18 mouse cellular contexts compared by ENCODE assay signal in the genomic region with DNA sequence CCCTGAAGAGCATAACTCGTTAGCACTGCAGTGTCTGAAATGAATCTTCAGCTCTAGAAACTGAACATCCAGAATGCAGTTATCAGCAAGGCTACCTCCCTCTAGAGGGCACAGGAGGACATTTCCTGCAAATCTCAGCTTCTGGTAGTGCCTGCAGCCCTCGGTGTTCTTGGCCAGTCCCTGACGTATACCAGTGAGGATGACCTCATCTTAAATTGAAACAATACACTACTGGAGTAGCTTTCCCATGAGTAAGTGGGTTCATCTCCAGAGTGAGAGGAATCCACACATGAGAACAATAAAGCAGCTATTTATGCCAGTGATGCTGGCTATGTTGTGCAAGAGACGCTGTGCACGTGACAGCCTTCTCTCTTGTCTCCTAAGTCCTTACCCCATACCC. TPM values are rescaled to one million over a fixed set of nuclear protein-coding genes. Genes with fewer than 3 reads are reported as not detected.
DNase-seq lines count a peak whose midpoint lies in the region; ATAC-seq and TF ChIP-seq lines count a peak whose summit lies in the region.
"Had no signal": no experiment of that assay in that cellular context is flagged by ENCODE, and none has a peak within 500 bp of the region (broad histone marks: within the 10 kb centered on the region; RNA-seq: fewer than 3 reads in every experiment).

No protein-coding gene starts in this region.

- H3K4me3 ChIP-seq in embryonic facial prominence, embryonic 14.5 days (ENCODE audit: low read depth, low read length) = no peak overlapping the region
- H3K4me3 ChIP-seq in embryonic facial prominence, embryonic 10.5 days = no peak overlapping the region
- H3K4me3 ChIP-seq in layer of hippocampus, adult 2 months = no peak overlapping the region
- no peak overlapping the region for H3K4me3 ChIP-seq in hindbrain, embryonic 14.5 days (replicated peaks; ENCODE audit: low read length)
- H3K4me3 ChIP-seq: embryonic facial prominence, embryonic 12.5 days; forebrain, embryonic 13.5 days; heart, embryonic 12.5 days; hindbrain, embryonic 10.5 days; limb, embryonic 13.5 days; midbrain, embryonic 12.5 days had no signal

- H3K4me2 ChIP-seq in embryonic facial prominence, embryonic 14.5 days (ENCODE audit: low read depth, low read length) = no peak overlapping the region
- no peak overlapping the region for H3K4me2 ChIP-seq in hindbrain, embryonic 14.5 days (replicated peaks)
- H3K4me2 ChIP-seq: embryonic facial prominence, embryonic 12.5 days; forebrain, embryonic 13.5 days; heart, embryonic 12.5 days; limb, embryonic 13.5 days; midbrain, embryonic 12.5 days had no signal

- 74% methylated on average over 5 of the region's 5 CpGs for WGBS in embryonic facial prominence, embryonic 14.5 days
- WGBS in embryonic facial prominence, embryonic 10.5 days = 84% methylated on average over 5 of the region's 5 CpGs
- 86% methylated on average over 5 of the region's 5 CpGs for WGBS in hindbrain, embryonic 14.5 days

- DNase-seq in embryonic facial prominence, embryonic 14.5 days (ENCODE audit: low spot score) = no peak
- DNase-seq in embryonic facial prominence, embryonic 10.5 days (ENCODE audit: low spot score) = no peak
- DNase-seq in layer of hippocampus, adult 2 months (ENCODE audit: low spot score in 2 of 2) = no peak
- DNase-seq in layer of hippocampus, adult 9-11 months = no peak
- peak; percentile 83 for DNase-seq in 3T3-L1 (ENCODE audit: low read depth, low spot score)
- DNase-seq in brain, embryonic 14.5 days (ENCODE audit: low read depth) = no peak
- DNase-seq in hindbrain, embryonic 14.5 days (ENCODE audit: low spot score) = no peak
- DNase-seq: cerebellum, postnatal 10 days; gastrocnemius, postnatal 10 days; kidney, adult 11 months had no signal

- TF ChIP-seq CTCF in layer of hippocampus, adult 2 months (conservative IDR thresholded peaks at IDR 0.05) = peak; percentile 68
- peak; percentile 9; the same call in 1 of the 2 replicates for TF ChIP-seq CTCF in brain, embryonic 14.5 days (IDR thresholded peaks at IDR 0.05; ENCODE audit: borderline replicate concordance, extremely low read depth, insufficient read depth, insufficient read length)

- no peak overlapping the region for H3K9ac ChIP-seq in embryonic facial prominence, embryonic 14.5 days (ENCODE audit: low read depth, low read length)
- no peak overlapping the region for H3K9ac ChIP-seq in hindbrain, embryonic 14.5 days
- H3K9ac ChIP-seq: embryonic facial prominence, embryonic 12.5 days; forebrain, embryonic 13.5 days; heart, embryonic 12.5 days; limb, embryonic 13.5 days; midbrain, embryonic 12.5 days had no signal

- TF ChIP-seq POLR2A in brain, embryonic 14.5 days (IDR thresholded peaks at IDR 0.05; ENCODE audit: borderline replicate concordance, extremely low read depth, insufficient read depth, insufficient read length, poor library complexity, severe bottlenecking) = no peak

- H3K27me3 ChIP-seq in embryonic facial prominence, embryonic 14.5 days (replicated peaks; ENCODE audit: control insufficient read depth, insufficient read depth, low read length) = no peaks in the 10 kb centered on the region
- no peaks in the 10 kb centered on the region for H3K27me3 ChIP-seq in embryonic facial prominence, embryonic 10.5 days (replicated peaks; ENCODE audit: low read depth, poor library complexity, severe bottlenecking)
- H3K27me3 ChIP-seq in hindbrain, embryonic 14.5 days (ENCODE audit: control insufficient read depth, insufficient read depth, low read length) = no peaks in the 10 kb centered on the region
- H3K27me3 ChIP-seq: embryonic facial prominence, embryonic 12.5 days; forebrain, embryonic 13.5 days; heart, embryonic 12.5 days; limb, embryonic 13.5 days; midbrain, embryonic 12.5 days had no signal

- no peaks in the 10 kb centered on the region for H3K4me1 ChIP-seq in embryonic facial prominence, embryonic 14.5 days (ENCODE audit: control insufficient read depth, insufficient read depth, low read length)
- H3K4me1 ChIP-seq in embryonic facial prominence, embryonic 10.5 days = no peaks in the 10 kb centered on the region
- no peaks in the 10 kb centered on the region for H3K4me1 ChIP-seq in hindbrain, embryonic 14.5 days (replicated peaks; ENCODE audit: control insufficient read depth, insufficient read depth, low read length)
- H3K4me1 ChIP-seq: embryonic facial prominence, embryonic 12.5 days; forebrain, embryonic 13.5 days; hindbrain, embryonic 10.5 days; limb, embryonic 13.5 days; midbrain, embryonic 12.5 days had no signal

- H3K27ac ChIP-seq in embryonic facial prominence, embryonic 14.5 days (replicated peaks; ENCODE audit: low read depth, low read length) = no peak overlapping the region
- no peak overlapping the region for H3K27ac ChIP-seq in embryonic facial prominence, embryonic 10.5 days (replicated peaks)
- no peak overlapping the region for H3K27ac ChIP-seq in layer of hippocampus, adult 2 months
- H3K27ac ChIP-seq in hindbrain, embryonic 14.5 days = no peak overlapping the region
- H3K27ac ChIP-seq: embryonic facial prominence, embryonic 12.5 days; forebrain, embryonic 13.5 days; hindbrain, embryonic 10.5 days; limb, embryonic 13.5 days; midbrain, embryonic 12.5 days had no signal

- no peaks in the 10 kb centered on the region for H3K9me3 ChIP-seq in embryonic facial prominence, embryonic 14.5 days (ENCODE audit: control insufficient read depth, low read length)
- 0 out of 2 replicates have a peak, but pooled peaks cover 3% of the 10 kb centered on the region for H3K9me3 ChIP-seq in embryonic facial prominence, embryonic 10.5 days
- H3K9me3 ChIP-seq in hindbrain, embryonic 14.5 days (ENCODE audit: control insufficient read depth, low read length) = no peaks in the 10 kb centered on the region
- H3K9me3 ChIP-seq: embryonic facial prominence, embryonic 12.5 days; forebrain, embryonic 13.5 days; heart, embryonic 12.5 days; limb, embryonic 13.5 days; midbrain, embryonic 12.5 days had no signal

- peaks cover 75% of the 10 kb centered on the region for H3K36me3 ChIP-seq in embryonic facial prominence, embryonic 14.5 days (ENCODE audit: control insufficient read depth, insufficient read depth, low read length)
- peaks cover 89% of the 10 kb centered on the region for H3K36me3 ChIP-seq in embryonic facial prominence, embryonic 10.5 days (replicated peaks)
- peaks cover 75% of the 10 kb centered on the region for H3K36me3 ChIP-seq in hindbrain, embryonic 14.5 days (replicated peaks; ENCODE audit: control insufficient read depth, insufficient read depth)

- ATAC-seq in embryonic facial prominence, embryonic 14.5 days (ENCODE audit: low read depth) = 0 out of 2 replicates have a peak, but pooled peaks have one; percentile 12
- ATAC-seq in hindbrain, embryonic 14.5 days (ENCODE audit: low FRiP score) = no peak
- no peak for ATAC-seq in CD4-positive, CD25-positive, alpha-beta regulatory T cell, adult 4 months
- ATAC-seq: forebrain, embryonic 13.5 days had no signal

RNA-seq across cellular contexts. Expression of gene Tsen2, which starts 11.0 kb away (rescaled TPM):
- polyA plus RNA-seq in embryonic facial prominence, embryonic 14.5 days (2014; fragmentation: Nextera tagmentation; extraction: Ambion mirVana) = 24.4 and 31.4 TPM in 2 replicates
- 32.1 and 33.0 TPM in 2 replicates for polyA plus RNA-seq in embryonic facial prominence, embryonic 10.5 days (2016; fragmentation: Nextera tagmentation; extraction: Ambion mirVana)
- 10 to 100 TPM; 26.2 to 27.1 TPM for total RNA-seq in layer of hippocampus, adult 2 months (2021)
- 18.6 and 19.8 TPM in 2 replicates for polyA plus RNA-seq in brain, embryonic 14.5 days (2012; rRNA removed)
- polyA plus RNA-seq in hindbrain, embryonic 14.5 days (2014; fragmentation: Nextera tagmentation; extraction: Ambion mirVana) = 31.9 and 34.5 TPM in 2 replicates
- polyA plus RNA-seq in CD4-positive, CD25-positive, alpha-beta regulatory T cell, adult 4 months (2017; shearing (Covaris generic)) = 10 to 100 TPM; 13.0 to 16.5 TPM

RNA-seq across cellular contexts. Expression of gene Mkrn2os, which starts 36.9 kb away (rescaled TPM):
- polyA plus RNA-seq in embryonic facial prominence, embryonic 14.5 days (2014; fragmentation: Nextera tagmentation; extraction: Ambion mirVana) = 0.78 and 0.92 TPM in 2 replicates
- 0.21 and 0.29 TPM in 2 replicates for polyA plus RNA-seq in embryonic facial prominence, embryonic 10.5 days (2016; fragmentation: Nextera tagmentation; extraction: Ambion mirVana)
- not detected for total RNA-seq in layer of hippocampus, adult 2 months (2021)
- 0.10 TPM in 1 of 2 replicates, not detected in the other for polyA plus RNA-seq in brain, embryonic 14.5 days (2012; rRNA removed)
- 0.38 and 0.43 TPM in 2 replicates for polyA plus RNA-seq in hindbrain, embryonic 14.5 days (2014; fragmentation: Nextera tagmentation; extraction: Ambion mirVana)
- polyA plus RNA-seq in CD4-positive, CD25-positive, alpha-beta regulatory T cell, adult 4 months (2017; shearing (Covaris generic)) = under 1 TPM in 1 of 2 experiments, not detected in 1; 0.70 TPM
- total RNA-seq: left cerebral cortex, adult 8-10 months had no signal

RNA-seq across cellular contexts. Expression of gene Mkrn2, which starts 46.2 kb away (rescaled TPM):
- 32.4 and 33.5 TPM in 2 replicates for polyA plus RNA-seq in embryonic facial prominence, embryonic 14.5 days (2014; fragmentation: Nextera tagmentation; extraction: Ambion mirVana)
- 27.5 and 30.7 TPM in 2 replicates for polyA plus RNA-seq in embryonic facial prominence, embryonic 10.5 days (2016; fragmentation: Nextera tagmentation; extraction: Ambion mirVana)
- total RNA-seq in layer of hippocampus, adult 2 months (2021) = 10 to 100 TPM; 31.6 to 35.4 TPM
- 32.6 and 44.7 TPM in 2 replicates for polyA plus RNA-seq in brain, embryonic 14.5 days (2012; rRNA removed)
- 36.4 and 44.4 TPM in 2 replicates for polyA plus RNA-seq in hindbrain, embryonic 14.5 days (2014; fragmentation: Nextera tagmentation; extraction: Ambion mirVana)
- 10 to 100 TPM; 42.2 to 45.6 TPM for polyA plus RNA-seq in CD4-positive, CD25-positive, alpha-beta regulatory T cell, adult 4 months (2017; shearing (Covaris generic))
